Mouse (Mus musculus): Measurements from ENCODE around the gene Pip4p1. TPM values are rescaled to one million over a fixed set of nuclear protein-coding genes. Genes with fewer than 3 reads are reported as not detected.
A peak's percentile ranks its signal among the peaks of the same experiment; 100 is the strongest.
"Not testable (repeated sequence)": the region's sequence is repeated elsewhere in the genome, so short reads cannot be mapped to it uniquely, and the experiment has no call there.

Pip4p1 gene
- polyA plus RNA-seq (2016; fragmentation: Nextera tagmentation; extraction: Ambion mirVana): 68.3 and 72.8 TPM in 2 replicates

DNA sequence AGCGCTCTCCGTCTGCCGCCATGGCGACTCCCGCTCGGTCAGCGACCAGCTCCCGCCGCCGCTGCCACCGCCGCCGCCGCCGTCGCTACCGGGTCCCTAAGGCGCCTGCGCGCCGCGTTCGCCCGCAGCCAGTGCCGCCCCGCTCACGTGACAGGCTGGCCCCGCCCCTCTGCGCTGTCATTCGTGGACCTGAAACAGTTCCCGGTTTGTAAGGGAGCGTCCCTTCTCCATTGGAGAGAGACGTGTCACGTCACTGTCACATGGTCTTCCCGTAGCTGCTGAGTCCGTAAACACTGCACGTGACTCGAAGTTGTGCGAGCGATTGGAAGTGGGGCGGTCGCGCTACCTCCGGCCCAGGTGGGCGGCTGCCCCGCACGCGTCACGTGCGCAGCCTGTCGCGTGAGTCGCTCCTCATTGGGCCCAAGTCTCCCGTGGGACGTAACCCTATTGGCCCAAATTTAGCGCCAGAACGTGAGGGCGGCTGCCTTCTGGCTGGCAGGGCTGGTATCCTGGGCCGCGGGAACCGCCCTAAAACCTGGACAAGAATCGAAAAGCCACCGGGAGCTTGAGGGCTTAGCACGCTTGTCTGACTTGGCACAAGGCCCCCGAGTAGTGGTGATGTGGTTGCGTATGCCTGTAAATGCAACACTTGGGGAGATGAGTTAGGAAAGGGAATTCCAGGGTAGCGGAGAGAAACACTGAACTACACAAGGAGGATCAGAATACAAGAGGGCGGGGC lies at the start of gene Pip4p1, which contains the start of gene Pnp:
Gene Pip4p1 (minus strand): TSS at position 103 of the 739 bp plus-strand sequence.
Gene Pnp (plus strand): TSS at position 329 of the 739 bp plus-strand sequence.
- under 1% methylated on average over 68 of the region's 68 CpGs for WGBS
- peak within 1 kb of the TSS; percentile 96 for H3K4me3 ChIP-seq
- no peaks in the 10 kb centered on the region for H3K27me3 ChIP-seq

GRCm38 (mm10) chr14:50979631-50980030 lies 49.0 kb upstream of the Pip4p1 start:
- H3K4me2 ChIP-seq (replicated peaks): no peak overlapping the region
- H3K36me3 ChIP-seq: no peaks in the 10 kb centered on the region
- H3K4me1 ChIP-seq: peaks cover 8% of the 10 kb centered on the region
- no peak overlapping the region for H3K4me3 ChIP-seq
- H3K9me3 ChIP-seq: no peaks in the 10 kb centered on the region
- H3K27ac ChIP-seq (replicated peaks): no peak overlapping the region
- no peak for ATAC-seq (ENCODE audit: low FRiP score, low read depth)
- H3K9ac ChIP-seq (replicated peaks): no peak overlapping the region
- H3K27me3 ChIP-seq: no peaks in the 10 kb centered on the region

More for the DNA sequence above, at the start of gene Pip4p1, which contains the start of gene Pnp:
- Histone ChIP-seq H3K4me2 (replicated peaks) (peak within 1 kb of the TSS; percentile 75), H3K9me3 (no peaks in the 10 kb centered on the region), H3K9ac (replicated peaks) (peak within 1 kb of the TSS; percentile 96), H3K36me3 (peaks cover 36% of the 10 kb centered on the region), H3K4me1 (peaks cover 29% of the 10 kb centered on the region), H3K27ac (replicated peaks) (peak within 1 kb of the TSS; percentile 91)
- peak; percentile 100 for ATAC-seq (ENCODE audit: low FRiP score, low read depth)

DNA sequence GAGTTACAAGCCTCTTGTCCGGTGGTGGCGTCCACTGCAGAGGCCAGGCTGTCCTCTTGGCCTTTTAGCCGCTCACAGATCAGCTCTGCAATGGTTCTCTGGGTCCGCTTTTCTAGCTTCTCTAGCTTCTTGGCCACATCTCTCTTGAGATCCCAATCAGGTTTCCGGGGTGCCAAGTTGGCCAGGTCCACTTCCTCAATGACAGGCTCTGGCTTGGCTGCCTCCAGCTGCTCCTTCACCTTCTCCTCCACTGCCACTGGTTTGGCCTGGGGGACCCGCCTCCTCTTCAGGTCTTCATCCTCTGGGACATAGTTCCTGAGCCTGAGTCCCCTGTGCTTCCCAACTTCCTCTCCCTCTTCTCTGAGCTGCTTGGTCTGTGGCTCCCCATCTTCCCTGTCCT lies 47.8 kb upstream of the Pip4p1 start:
- ATAC-seq (ENCODE audit: low FRiP score, low read depth); H3K36me3 ChIP-seq; H3K27me3 ChIP-seq; H3K9ac ChIP-seq (replicated peaks); H3K4me1 ChIP-seq; H3K4me2 ChIP-seq (replicated peaks); H3K27ac ChIP-seq (replicated peaks); H3K4me3 ChIP-seq; H3K9me3 ChIP-seq: not testable (repeated sequence)
- WGBS: 94% methylated on average over 6 of the region's 6 CpGs

DNA sequence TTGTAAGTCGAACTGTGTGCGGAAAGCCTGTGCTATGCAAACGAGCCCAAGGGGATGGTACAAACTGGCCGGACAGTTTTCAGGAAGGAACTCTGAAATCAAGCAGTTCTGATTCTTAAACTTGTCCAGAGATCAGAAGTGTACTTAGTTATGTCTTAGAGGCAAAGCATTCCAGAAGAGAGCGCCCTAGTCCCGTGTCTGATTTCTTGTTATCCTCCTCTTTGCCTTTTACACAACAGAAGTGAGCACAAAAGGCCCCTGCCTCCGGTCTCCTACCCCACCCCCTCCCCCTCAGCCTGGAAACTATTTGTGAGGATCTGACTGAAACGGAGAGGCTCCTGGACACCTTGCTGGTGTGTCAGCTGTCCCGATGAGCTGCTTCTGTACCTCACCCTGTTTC lies 46.0 kb upstream of the Pip4p1 start:
- ATAC-seq (ENCODE audit: low FRiP score, low read depth): peak; percentile 27; the same call in 1 of the 2 replicates
- H3K9ac ChIP-seq (replicated peaks): no peak overlapping the region
- WGBS: 15% methylated on average over 9 of the region's 9 CpGs

GRCm38 (mm10) chr14:50975001-50975400 lies 44.3 kb upstream of the Pip4p1 start:
- Histone ChIP-seq H3K4me1 (peaks cover 8% of the 10 kb centered on the region), H3K4me2 (replicated peaks) (no peak overlapping the region), H3K27ac (replicated peaks) (no peak overlapping the region), H3K27me3 (no peaks in the 10 kb centered on the region), H3K4me3 (no peak overlapping the region), H3K9me3 (no peaks in the 10 kb centered on the region), H3K36me3 (no peaks in the 10 kb centered on the region), H3K9ac (replicated peaks) (no peak overlapping the region)
- WGBS: 31% methylated on average over 5 of the region's 5 CpGs
- ATAC-seq (ENCODE audit: low FRiP score, low read depth): no peak

More for the DNA sequence above, 46.0 kb upstream of the Pip4p1 start:
- H3K27me3 ChIP-seq: no peaks in the 10 kb centered on the region
- H3K9me3 ChIP-seq: no peaks in the 10 kb centered on the region
- H3K4me3 ChIP-seq: 0 out of 2 replicates have a peak overlapping the region, but pooled peaks have one; percentile 3
- no peak overlapping the region for H3K27ac ChIP-seq (replicated peaks)
- H3K4me1 ChIP-seq: peaks cover 8% of the 10 kb centered on the region
- peak overlapping the region; percentile 35 for H3K4me2 ChIP-seq (replicated peaks)
- H3K36me3 ChIP-seq: no peaks in the 10 kb centered on the region

DNA sequence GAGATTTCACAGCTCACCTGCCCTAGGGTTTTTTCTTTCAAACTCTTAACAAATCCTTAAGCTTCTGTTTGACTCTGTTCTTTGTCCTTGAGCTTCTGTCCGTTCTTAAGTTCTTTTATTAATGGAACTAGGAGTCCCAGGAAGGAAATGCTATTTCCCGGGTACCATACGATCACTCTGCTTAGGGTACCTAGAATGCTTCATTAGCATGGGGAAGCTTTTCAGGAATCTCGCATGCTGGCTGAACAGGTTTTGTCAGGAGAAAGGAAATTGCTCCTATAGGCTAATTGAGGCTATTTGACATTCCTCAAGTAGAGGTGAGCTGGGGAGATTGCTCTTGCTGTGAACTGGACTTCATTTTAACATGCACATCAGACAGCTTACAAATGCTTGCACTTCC lies 43.0 kb upstream of the Pip4p1 start:
- Histone ChIP-seq H3K9me3 (no peaks in the 10 kb centered on the region), H3K4me2 (replicated peaks) (no peak overlapping the region), H3K4me1 (peaks cover 14% of the 10 kb centered on the region), H3K36me3 (no peaks in the 10 kb centered on the region), H3K4me3 (no peak overlapping the region), H3K27ac (replicated peaks) (no peak overlapping the region), H3K9ac (replicated peaks) (no peak overlapping the region), H3K27me3 (no peaks in the 10 kb centered on the region)
- WGBS: 50% methylated on average over 4 of the region's 4 CpGs
- no peak for ATAC-seq (ENCODE audit: low FRiP score, low read depth)

GRCm38 (mm10) chr14:50973054-50973453 lies 42.4 kb upstream of the Pip4p1 start:
- H3K9me3 ChIP-seq; H3K27me3 ChIP-seq; H3K4me2 ChIP-seq (replicated peaks); H3K27ac ChIP-seq (replicated peaks); H3K36me3 ChIP-seq; H3K9ac ChIP-seq (replicated peaks); H3K4me3 ChIP-seq; ATAC-seq (ENCODE audit: low FRiP score, low read depth): not testable (repeated sequence)
- 83% methylated on average over 5 of the region's 5 CpGs for WGBS
- peaks cover 14% of the 10 kb centered on the region for H3K4me1 ChIP-seq

GRCm38 (mm10) chr14:50970822-50971221 lies 40.2 kb upstream of the Pip4p1 start:
- no peak overlapping the region for H3K4me2 ChIP-seq (replicated peaks)
- H3K4me3 ChIP-seq: no peak overlapping the region
- no peak overlapping the region for H3K9ac ChIP-seq (replicated peaks)
- no peak overlapping the region for H3K27ac ChIP-seq (replicated peaks)
- H3K27me3 ChIP-seq: no peaks in the 10 kb centered on the region
- H3K36me3 ChIP-seq: no peaks in the 10 kb centered on the region
- peaks cover 6% of the 10 kb centered on the region for H3K4me1 ChIP-seq
- ATAC-seq (ENCODE audit: low FRiP score, low read depth): no peak
- no peaks in the 10 kb centered on the region for H3K9me3 ChIP-seq
- WGBS: 82% methylated on average over 1 of the region's 1 CpGs

- Histone ChIP-seq H3K4me3 (no peak overlapping the region), H3K9me3 (no peaks in the 10 kb centered on the region), H3K27me3 (no peaks in the 10 kb centered on the region), H3K27ac (replicated peaks) (no peak overlapping the region), H3K4me1 (peaks cover 6% of the 10 kb centered on the region), H3K36me3 (no peaks in the 10 kb centered on the region), H3K4me2 (replicated peaks) (peak overlapping the region; percentile 27), H3K9ac (replicated peaks) (no peak overlapping the region)
- 15% methylated on average over 12 of the region's 12 CpGs for WGBS
- ATAC-seq (ENCODE audit: low FRiP score, low read depth): no peak; the same call in 1 of the 2 replicates
Observed at GRCm38 (mm10) chr14:50969558-50970544, 39.2 kb upstream of the Pip4p1 start.

DNA sequence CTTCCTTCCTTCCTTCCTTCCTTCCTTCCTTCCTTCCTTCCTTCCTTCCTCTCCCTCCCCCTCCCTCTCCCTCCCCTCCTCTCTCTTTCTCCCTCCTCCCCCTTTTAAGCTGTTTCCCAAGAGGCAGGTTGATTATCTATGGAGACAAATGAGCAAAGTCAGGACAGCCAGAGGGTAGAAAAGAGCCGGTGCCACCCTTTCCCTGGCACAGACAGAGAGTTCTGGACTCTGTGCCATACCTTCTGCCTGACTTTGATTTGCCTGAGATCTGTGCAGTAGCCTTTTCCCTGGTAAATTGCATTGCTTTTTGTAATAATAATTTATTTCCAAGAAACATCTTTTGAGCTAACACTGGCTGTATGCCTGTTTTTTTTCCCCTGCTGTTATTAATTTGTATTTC lies 38.4 kb upstream of the Pip4p1 start:
- 0 out of 2 replicates have a peak overlapping the region, but pooled peaks have one; percentile 27 for H3K4me2 ChIP-seq (replicated peaks)
- H3K4me3 ChIP-seq: no peak overlapping the region
- no peaks in the 10 kb centered on the region for H3K27me3 ChIP-seq
- H3K36me3 ChIP-seq: no peaks in the 10 kb centered on the region
- WGBS: 12% methylated on average over 1 of the region's 1 CpGs
- no peak for ATAC-seq (ENCODE audit: low FRiP score, low read depth)
- no peaks in the 10 kb centered on the region for H3K9me3 ChIP-seq
- H3K4me1 ChIP-seq: peaks cover 6% of the 10 kb centered on the region
- no peak overlapping the region for H3K27ac ChIP-seq (replicated peaks)
- no peak overlapping the region for H3K9ac ChIP-seq (replicated peaks)

GRCm38 (mm10) chr14:50968216-50968980 lies 37.7 kb upstream of the Pip4p1 start:
- H3K4me1 ChIP-seq: peaks cover 6% of the 10 kb centered on the region
- H3K9ac ChIP-seq (replicated peaks): no peak overlapping the region
- no peaks in the 10 kb centered on the region for H3K9me3 ChIP-seq
- H3K36me3 ChIP-seq: no peaks in the 10 kb centered on the region
- H3K4me3 ChIP-seq: no peak overlapping the region
- 76% methylated on average over 5 of the region's 5 CpGs for WGBS
- H3K27ac ChIP-seq (replicated peaks): no peak overlapping the region
- no peak overlapping the region for H3K4me2 ChIP-seq (replicated peaks)
- ATAC-seq (ENCODE audit: low FRiP score, low read depth): no peak
- no peaks in the 10 kb centered on the region for H3K27me3 ChIP-seq

Data from midbrain, embryonic 12.5 days (tissue).